Mouse (Mus musculus) adrenal gland (tissue): Measurements from ENCODE around the gene Wdr95.

ENCODE experiments used
- intact Hi-C: fragments of 180-260 bp; cut with DNase I; formaldehyde crosslinking; loops from one replicate; pipeline ENCODE4 v1.15.1; 2025

The Wdr95 gene

GRCm38 (mm10) chr5:149622152-149622551 is 93.7 kb downstream of the Wdr95 start:
- intact Hi-C loops = no loop called here

- intact Hi-C loops = no loop called here
These were observed 94.2 kb downstream of the Wdr95 start for GRCm38 (mm10) chr5:149622644-149623043.

GRCm38 (mm10) chr5:149623815-149624675 is 95.6 kb downstream of the Wdr95 start:
- intact Hi-C loops = no loop called here

- intact Hi-C loops = no loop called here
These were observed 97.1 kb downstream of the Wdr95 start for GRCm38 (mm10) chr5:149625547-149625946.

GRCm38 (mm10) chr5:149634409-149635035 is 106.0 kb downstream of the Wdr95 start:
- intact Hi-C loops = loop anchor here (5.0 kb wide), 1 partner anchor 43 kb away; the partner anchor contains the start of gene B3glct

- intact Hi-C loops = loop anchor here (5.0 kb wide), 1 partner anchor 42 kb away; the partner anchor contains the start of gene B3glct
These were observed 107.1 kb downstream of the Wdr95 start for GRCm38 (mm10) chr5:149635556-149635955.

- intact Hi-C loops = loop anchor here (5.0 kb wide), 1 partner anchor 41 kb away; the partner anchor contains the start of gene B3glct
These were observed 107.8 kb downstream of the Wdr95 start, which contains the start of gene Hsph1 for GRCm38 (mm10) chr5:149636075-149636920. Hsph1 (minus strand) TSS chr5:149636376.

- intact Hi-C loops = loop anchor here (5.0 kb wide), 1 partner anchor 40 kb away; the partner anchor contains the start of gene B3glct
These were observed 108.8 kb downstream of the Wdr95 start for GRCm38 (mm10) chr5:149637306-149637705.

GRCm38 (mm10) chr5:149641277-149641892 is 112.9 kb downstream of the Wdr95 start:
- intact Hi-C loops = no loop called here

- intact Hi-C loops = no loop called here
These were observed 113.9 kb downstream of the Wdr95 start for GRCm38 (mm10) chr5:149642366-149642765.

GRCm38 (mm10) chr5:149642783-149643509 is 114.5 kb downstream of the Wdr95 start:
- intact Hi-C loops = no loop called here

- intact Hi-C loops = no loop called here
These were observed 119.1 kb downstream of the Wdr95 start for GRCm38 (mm10) chr5:149647367-149648115.

GRCm38 (mm10) chr5:149648196-149648595 is 119.7 kb downstream of the Wdr95 start:
- intact Hi-C loops = no loop called here

GRCm38 (mm10) chr5:149648895-149649406 is 120.5 kb downstream of the Wdr95 start:
- intact Hi-C loops = no loop called here

- intact Hi-C loops = no loop called here
These were observed 121.2 kb downstream of the Wdr95 start for GRCm38 (mm10) chr5:149649499-149650178.

GRCm38 (mm10) chr5:149650179-149650553 is 121.7 kb downstream of the Wdr95 start:
- intact Hi-C loops = no loop called here

- intact Hi-C loops = no loop called here
These were observed 127.2 kb downstream of the Wdr95 start for GRCm38 (mm10) chr5:149655636-149656035.

- intact Hi-C loops = no loop called here
These were observed 129.5 kb downstream of the Wdr95 start for GRCm38 (mm10) chr5:149658022-149658421.
